Mouse (Mus musculus) gastrocnemius, adult 2 months (tissue): ENCODE measurements around the gene Tmem95. TPM values are rescaled to one million over a fixed set of nuclear protein-coding genes. Genes with fewer than 3 reads are reported as not detected.
A peak's percentile ranks its signal among the peaks of the same experiment; 100 is the strongest.
"Not testable (repeated sequence)": the region's sequence is repeated elsewhere in the genome, so short reads cannot be mapped to it uniquely, and the experiment has no call there.

Source experiments
- DNase-seq: peaks from one replicate; pipeline ENCODE4 v3.0.0; 2022
- H3K27ac ChIP-seq: fragments of 200-600 bp; 2 replicates; pipeline ENCODE4 v1.8.1; 2022; ENCODE audit warnings: mild to moderate bottlenecking
- H3K4me3 ChIP-seq: fragments of 200-600 bp; 2 replicates; pipeline ENCODE4 v1.8.1; 2022; ENCODE audit warnings: mild to moderate bottlenecking, moderate library complexity
- CTCF ChIP-seq: fragments of 200-600 bp; IDR thresholded peaks from 2 replicates; pipeline ENCODE4 v1.8.1; 2022; ENCODE audit warnings: antibody characterized with exemption, mild to moderate bottlenecking, moderate library complexity
- intact Hi-C: fragments of 180-260 bp; cut with DNase I; formaldehyde crosslinking; loops from one replicate; pipeline ENCODE4 v1.15.1; 2025
- total RNA-seq, 2 experiments: library from RNA; stranded (reverse); gene quantifications; 2 replicates each; pipeline ENCODE4 v1.2.3; 2021

The Tmem95 gene
- total RNA-seq, 2 experiments from 2014 or later, result not detected

GRCm38 (mm10) chr11:69870289-69871069 lies 7.3 kb downstream of the Tmem95 start:
- TF ChIP-seq CTCF, result no peak
- Histone ChIP-seq H3K27ac (no peak overlapping the region), H3K4me3 (no peak overlapping the region)
- DNase-seq, result no peak
- intact Hi-C loops, result no loop called here

- no peak for DNase-seq
- intact Hi-C loops, result no loop called here
- no peak for TF ChIP-seq CTCF
- Histone ChIP-seq H3K27ac (0 out of 2 replicates have a peak overlapping the region, but pooled peaks have one; percentile 5), H3K4me3 (no peak overlapping the region)
Observed at GRCm38 (mm10) chr11:69867335-69867734, 10.5 kb downstream of the Tmem95 start.

- DNase-seq, result no peak
- TF ChIP-seq CTCF, result no peak
- H3K27ac ChIP-seq, result peak overlapping the region; percentile 46; the same call in 1 of the 2 replicates
- intact Hi-C loops, result no loop called here
- H3K4me3 ChIP-seq, result no peak overlapping the region
Observed at GRCm38 (mm10) chr11:69865561-69865960, 12.3 kb downstream of the Tmem95 start.

GRCm38 (mm10) chr11:69864138-69864860 lies 13.5 kb downstream of the Tmem95 start:
- Histone ChIP-seq H3K27ac (no peak overlapping the region), H3K4me3 (no peak overlapping the region)
- intact Hi-C loops, result no loop called here
- TF ChIP-seq CTCF, result no peak
- DNase-seq, result no peak

GRCm38 (mm10) chr11:69863729-69864128 lies 14.1 kb downstream of the Tmem95 start:
- H3K27ac ChIP-seq, H3K4me3 ChIP-seq, intact Hi-C loops, DNase-seq: not testable (repeated sequence)

GRCm38 (mm10) chr11:69858113-69858998 lies 19.5 kb downstream of the Tmem95 start, which contains the start of gene Tnk1:
TSS of gene Tnk1 (minus strand) at chr11:69858730.
- H3K4me3 ChIP-seq, result no peak within 1 kb of the TSS

GRCm38 (mm10) chr11:69855347-69855746 lies 22.5 kb downstream of the Tmem95 start:
- Histone ChIP-seq H3K4me3 (no peak overlapping the region), H3K27ac (peak overlapping the region; percentile 43; the same call in 1 of the 2 replicates)
- peak; percentile 59 for DNase-seq
- peak; percentile 61 for TF ChIP-seq CTCF
- intact Hi-C loops, result no loop called here

More at GRCm38 (mm10) chr11:69858113-69858998, 19.5 kb downstream of the Tmem95 start, which contains the start of gene Tnk1:
- no peak for DNase-seq
- no peak within 1 kb of the TSS for H3K27ac ChIP-seq
- TF ChIP-seq CTCF, result no peak
- intact Hi-C loops, result no loop called here

GRCm38 (mm10) chr11:69854680-69855079 lies 23.1 kb downstream of the Tmem95 start:
- peak overlapping the region; percentile 43 for H3K27ac ChIP-seq
- intact Hi-C loops, result no loop called here
- no peak for DNase-seq
- H3K4me3 ChIP-seq, result no peak overlapping the region
- TF ChIP-seq CTCF, result no peak

- no peak for TF ChIP-seq CTCF
- H3K4me3 ChIP-seq, result no peak overlapping the region
- peak overlapping the region; percentile 43 for H3K27ac ChIP-seq
- no peak for DNase-seq
- intact Hi-C loops, result no loop called here
Observed at GRCm38 (mm10) chr11:69853994-69854393, 23.8 kb downstream of the Tmem95 start.

- H3K27ac ChIP-seq, result no peak overlapping the region
- DNase-seq, result no peak
- TF ChIP-seq CTCF, result no peak
- no peak overlapping the region for H3K4me3 ChIP-seq
- intact Hi-C loops, result no loop called here
Observed at GRCm38 (mm10) chr11:69850754-69851153, 27.1 kb downstream of the Tmem95 start.

- intact Hi-C loops, result no loop called here
- Histone ChIP-seq H3K4me3 (0 out of 2 replicates have a peak overlapping the region, but pooled peaks have one; percentile 19), H3K27ac (peak overlapping the region; percentile 59; the same call in 1 of the 2 replicates)
- no peak for TF ChIP-seq CTCF
- no peak for DNase-seq
Observed at GRCm38 (mm10) chr11:69849884-69850283, 27.9 kb downstream of the Tmem95 start.

GRCm38 (mm10) chr11:69849128-69849527 lies 28.7 kb downstream of the Tmem95 start:
- no peak for TF ChIP-seq CTCF
- Histone ChIP-seq H3K4me3 (peak overlapping the region; percentile 17; the same call in 1 of the 2 replicates), H3K27ac (peak overlapping the region; percentile 59; the same call in 1 of the 2 replicates)
- intact Hi-C loops, result no loop called here
- DNase-seq, result no peak
